Mouse (Mus musculus) ES-Bruce4 (cell line): ENCODE measurements around the gene Pyroxd2.
"Not testable (repeated sequence)": the region's sequence is repeated elsewhere in the genome, so short reads cannot be mapped to it uniquely, and the experiment has no call there.

ENCODE experiments used
- CTCF ChIP-seq: IDR thresholded peaks from one replicate; pipeline ENCODE4 v1.8.1; 2011; ENCODE audit warnings: low read depth, low read length
- EP300 ChIP-seq: IDR thresholded peaks from 2 replicates; pipeline ENCODE4 v1.6.1; 2011; ENCODE audit warnings: low read depth, low read length; ENCODE audit not compliant: insufficient read depth
- POLR2A ChIP-seq: IDR thresholded peaks from one replicate; pipeline ENCODE4 v1.8.1; 2011; ENCODE audit warnings: low read length; ENCODE audit not compliant: insufficient read depth

DNA sequence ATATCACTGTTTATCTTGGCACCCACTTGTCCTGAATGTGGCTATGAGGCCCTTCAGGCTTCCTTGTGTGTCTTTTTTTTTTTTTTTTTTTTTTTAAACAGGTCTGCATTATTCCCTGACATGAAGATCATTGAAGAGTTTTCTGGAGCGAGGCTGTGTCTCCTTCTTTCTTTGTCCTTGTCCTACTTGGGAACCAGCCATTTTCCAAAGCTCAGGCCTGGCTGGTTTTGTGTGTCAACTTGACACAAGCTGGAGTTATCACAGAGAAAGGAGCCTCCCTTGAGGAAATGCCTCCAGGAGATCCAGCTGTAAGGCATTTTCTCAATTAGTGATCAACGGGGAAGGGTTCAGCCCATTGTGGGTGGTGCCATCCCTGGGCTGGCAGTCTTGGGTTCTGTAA, 69.8 kb downstream of the Pyroxd2 start:
- not testable (repeated sequence) for TF ChIP-seq CTCF, POLR2A, EP300
